Mouse (Mus musculus) CD4-positive, CD25-positive, alpha-beta regulatory T cell, adult 2 months (primary cell): ENCODE data around the gene Ttll4.

Experiments used
- DNase-seq: peaks from one replicate; pipeline ENCODE4 v3.0.0-alpha.2; 2012; ENCODE audit warnings: low read depth, low spot score

Ttll4 gene

DNA sequence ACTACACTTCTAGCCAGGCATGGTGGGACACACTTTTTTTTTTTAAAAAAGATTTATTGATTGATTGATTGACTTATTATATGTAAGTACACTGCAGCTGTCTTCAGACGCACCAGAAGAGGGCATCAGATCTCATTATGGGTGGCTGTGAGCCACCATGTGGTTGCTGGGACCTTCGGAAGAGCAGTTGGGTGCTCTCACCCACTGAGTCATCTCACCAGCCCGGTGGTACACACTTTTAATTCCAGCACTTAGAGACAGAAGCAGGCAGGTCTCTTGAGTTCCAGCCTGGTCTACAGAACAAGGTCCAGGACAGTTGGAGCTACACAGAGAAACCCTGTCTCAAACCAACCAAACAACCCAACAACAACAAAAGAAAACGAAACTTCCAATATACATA is 50.5 kb downstream of the Ttll4 start:
- no peak for DNase-seq

DNA sequence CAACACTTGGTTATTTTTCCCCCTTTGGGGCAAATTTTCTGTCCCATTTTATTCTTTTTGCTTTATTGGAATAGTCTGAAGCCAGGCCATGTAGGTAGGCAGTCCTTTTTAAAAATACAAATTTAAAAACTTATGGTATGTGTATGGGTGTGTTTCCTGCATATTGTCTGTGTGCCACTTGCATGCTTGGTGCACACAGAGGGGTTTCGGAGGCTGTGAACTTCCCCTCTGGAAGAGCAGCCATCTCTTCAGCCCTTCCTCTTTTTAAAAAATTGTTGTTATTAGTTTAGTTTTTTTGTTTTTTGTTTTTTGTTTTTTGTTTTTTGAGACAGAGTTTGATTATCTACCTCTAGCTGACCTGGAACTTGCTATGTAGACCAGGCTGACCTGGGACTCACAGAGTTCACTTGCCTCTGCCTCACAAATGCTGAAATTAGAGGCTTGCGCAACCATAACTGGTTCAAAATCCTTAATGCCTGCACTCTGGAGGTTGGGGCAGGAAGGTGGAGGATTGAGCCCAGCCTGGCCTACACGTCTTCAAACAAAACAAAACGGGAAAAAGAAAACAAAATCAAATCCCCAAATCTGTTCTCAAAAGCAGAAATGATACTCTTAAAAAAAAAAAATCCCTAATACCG is 51.0 kb downstream of the Ttll4 start:
- no peak for DNase-seq

DNA sequence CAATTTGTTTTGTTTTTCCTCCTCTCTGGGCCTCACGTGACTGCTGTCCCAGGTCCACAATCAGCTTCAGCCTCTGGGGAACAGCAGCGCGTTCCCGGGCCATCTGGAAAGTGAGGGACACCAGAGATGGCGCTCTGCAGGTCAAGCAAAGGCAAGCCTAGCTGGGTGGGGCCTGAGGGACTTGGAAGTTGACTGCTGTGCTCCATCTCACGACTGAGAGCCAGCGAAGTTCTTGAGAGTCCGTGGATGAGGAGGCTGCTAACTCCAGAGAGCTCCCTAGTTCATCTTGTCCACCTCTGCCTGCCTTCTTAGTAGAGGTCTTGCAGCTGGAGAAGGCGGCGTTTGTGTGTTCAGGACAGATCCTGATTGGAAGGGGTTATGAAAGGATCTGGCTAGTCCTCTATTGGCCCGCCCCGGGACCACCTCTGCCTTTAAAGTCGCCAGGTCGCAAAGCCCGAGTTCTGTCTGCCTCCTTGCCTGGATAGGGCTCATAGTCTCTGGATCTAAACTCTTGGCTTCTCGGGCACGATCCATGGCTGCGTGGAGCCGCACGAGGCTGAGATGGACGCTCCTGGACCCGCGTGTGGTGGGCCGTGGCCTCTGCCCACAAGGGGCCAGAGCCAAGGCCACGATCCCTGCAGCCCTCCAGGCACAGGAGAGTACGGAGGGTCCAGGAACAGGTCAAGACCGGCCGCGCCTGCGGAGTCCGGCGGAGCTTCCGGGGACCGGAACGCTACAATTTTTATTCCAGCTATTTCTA is 51.7 kb downstream of the Ttll4 start, which contains the start of gene Cyp27a1:
Gene Cyp27a1 (plus strand): TSS at position 476 of the 760 bp plus-strand sequence.
- DNase-seq = no peak

GRCm38 (mm10) chr1:74713859-74714730 is 52.5 kb downstream of the Ttll4 start:
- no peak for DNase-seq

DNA sequence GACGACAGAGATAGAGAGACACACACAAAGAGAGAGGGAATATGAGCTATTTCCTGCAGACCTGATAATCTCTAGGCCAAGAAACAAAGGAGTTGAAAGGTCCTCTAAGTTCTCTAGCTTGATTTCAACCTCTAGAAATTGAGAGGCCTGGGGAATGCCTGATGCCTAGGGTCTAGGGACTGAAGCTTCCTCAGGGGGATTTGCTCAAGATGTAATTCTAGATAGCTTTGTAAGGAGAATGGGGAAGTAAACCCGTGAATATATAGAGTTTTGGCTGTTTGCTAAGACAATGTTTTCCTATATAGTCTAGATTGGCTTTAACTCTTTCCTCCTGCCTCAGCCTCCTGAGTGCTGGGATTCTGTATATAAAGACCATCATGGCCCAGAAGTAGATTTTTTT is 53.4 kb downstream of the Ttll4 start:
- DNase-seq = no peak

DNA sequence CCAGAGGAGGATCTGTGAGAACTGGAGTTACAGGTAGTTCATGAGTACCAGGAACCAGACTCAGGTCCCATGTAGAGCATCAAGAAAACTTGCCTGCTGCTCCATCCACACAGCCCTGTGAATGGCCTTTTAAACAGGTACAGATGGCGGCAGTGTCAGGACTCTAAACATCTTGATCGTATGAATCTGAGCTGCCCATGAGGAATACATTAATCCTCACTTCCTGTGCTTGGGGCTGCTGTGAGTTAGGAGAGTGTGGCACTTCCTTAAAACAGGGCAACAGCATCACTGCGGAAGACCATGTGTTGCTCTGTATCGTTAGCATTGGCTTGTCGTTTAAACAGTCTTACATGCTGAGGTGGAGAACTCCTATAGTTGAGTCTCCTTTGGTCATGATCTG is 53.9 kb downstream of the Ttll4 start:
- DNase-seq = no peak

- DNase-seq = no peak
Observed at GRCm38 (mm10) chr1:74715886-74716285, 54.3 kb downstream of the Ttll4 start.

DNA sequence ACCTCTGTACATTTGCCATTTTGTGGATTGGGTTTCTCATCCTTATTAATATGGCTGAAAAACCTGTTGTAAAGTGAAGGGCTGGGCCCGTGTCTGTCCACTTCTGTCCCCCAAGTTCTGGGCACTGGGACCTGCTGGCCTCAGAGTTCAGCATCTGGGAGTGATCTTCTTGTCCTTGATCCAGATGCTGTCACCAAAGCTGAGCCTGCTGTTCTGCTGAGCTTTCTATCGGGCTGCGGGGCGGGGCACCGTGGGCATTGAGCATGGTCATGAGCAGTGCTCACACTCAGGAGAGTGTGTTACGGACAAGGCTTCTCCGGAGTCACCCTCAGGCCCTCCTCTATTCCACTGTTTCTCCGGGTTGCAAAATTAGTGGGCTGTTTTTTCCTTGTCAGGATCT is 56.6 kb downstream of the Ttll4 start:
- DNase-seq = no peak

- DNase-seq = no peak
Observed at GRCm38 (mm10) chr1:74719281-74719680, 57.7 kb downstream of the Ttll4 start.

DNA sequence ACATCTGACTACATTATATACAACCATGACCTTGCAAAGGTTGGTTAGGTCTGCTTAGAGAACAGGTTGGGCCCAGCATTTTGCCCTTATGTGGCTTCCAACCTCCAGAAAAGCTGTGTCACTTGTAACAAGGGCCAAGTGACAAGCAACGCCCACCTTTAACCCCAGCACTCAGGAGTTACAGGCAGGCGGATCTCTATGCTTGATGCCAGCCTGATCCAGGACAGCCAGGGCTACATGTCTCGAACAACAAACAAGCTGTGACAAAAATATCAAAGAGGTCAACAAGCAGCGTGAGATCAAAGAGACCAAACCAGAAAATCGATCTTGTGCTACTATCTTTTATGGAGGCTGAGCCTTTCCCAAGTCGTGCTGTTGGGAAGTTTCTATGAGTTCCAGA is 60.1 kb downstream of the Ttll4 start:
- DNase-seq = no peak

DNA sequence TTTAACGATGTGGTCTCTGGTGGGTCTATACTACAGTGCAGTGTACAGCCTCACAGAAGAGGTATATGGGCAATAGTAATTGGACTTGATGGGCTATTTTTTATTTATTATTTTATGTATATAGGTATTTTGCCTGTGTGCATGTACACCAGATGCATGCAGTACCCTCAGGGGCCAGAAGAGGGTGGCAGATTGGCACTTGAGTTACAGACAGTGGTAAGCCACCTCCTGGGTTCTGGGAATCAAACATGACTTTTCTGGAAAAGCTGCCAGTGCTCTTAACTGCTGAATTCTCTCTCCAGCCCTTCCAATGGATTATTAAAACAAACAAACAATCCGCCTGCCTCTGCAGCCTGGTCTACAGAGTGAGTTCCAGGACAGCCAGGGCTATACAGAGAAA is 62.2 kb downstream of the Ttll4 start:
- peak; percentile 15 for DNase-seq

GRCm38 (mm10) chr1:74726114-74726513 is 64.6 kb downstream of the Ttll4 start:
- no peak for DNase-seq

GRCm38 (mm10) chr1:74726674-74727073 is 65.1 kb downstream of the Ttll4 start:
- DNase-seq = no peak

DNA sequence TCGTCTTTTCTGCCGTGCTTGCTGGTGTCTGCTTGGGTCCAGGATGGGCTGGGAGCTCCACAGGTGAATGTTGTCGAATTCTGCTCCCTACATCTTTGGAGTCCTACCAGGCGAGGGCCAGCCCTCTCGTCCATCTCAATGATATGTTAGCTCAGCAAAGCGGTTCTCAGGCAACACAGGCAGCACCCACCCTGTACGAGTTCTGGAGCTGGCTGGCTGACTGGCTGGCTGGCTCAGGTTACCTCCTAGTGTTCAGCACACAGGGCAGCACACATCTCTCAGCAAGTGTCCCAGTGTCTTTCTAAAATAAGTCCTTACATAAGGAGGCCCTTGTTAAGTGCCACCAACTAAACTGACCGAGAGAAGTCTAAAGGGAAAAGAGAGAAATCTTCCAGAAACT is 66.9 kb downstream of the Ttll4 start:
- DNase-seq = no peak

GRCm38 (mm10) chr1:74736977-74737376 is 75.4 kb downstream of the Ttll4 start:
- no peak for DNase-seq

- no peak for DNase-seq
Observed at GRCm38 (mm10) chr1:74737500-74737899, 76.0 kb downstream of the Ttll4 start.

DNA sequence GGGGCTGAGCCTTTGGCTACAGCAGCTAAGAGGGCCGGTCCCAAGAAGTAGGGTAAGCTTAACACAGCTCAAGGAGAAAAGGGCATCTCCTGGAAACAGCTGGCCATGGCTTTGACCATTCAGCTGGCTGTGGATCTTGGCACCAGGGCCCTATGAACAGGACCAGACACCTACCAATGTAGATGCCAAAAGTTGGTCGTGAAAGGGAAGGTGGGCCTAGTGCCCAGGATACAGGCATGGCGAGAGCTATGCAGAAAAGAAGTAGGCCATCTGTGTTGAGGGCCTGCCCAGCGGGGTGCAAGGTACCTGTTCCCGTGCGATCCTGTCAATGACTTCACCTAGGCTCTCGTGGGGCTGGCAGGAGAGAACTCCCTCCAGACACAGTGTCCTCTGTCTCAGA is 79.3 kb downstream of the Ttll4 start:
- no peak for DNase-seq

DNA sequence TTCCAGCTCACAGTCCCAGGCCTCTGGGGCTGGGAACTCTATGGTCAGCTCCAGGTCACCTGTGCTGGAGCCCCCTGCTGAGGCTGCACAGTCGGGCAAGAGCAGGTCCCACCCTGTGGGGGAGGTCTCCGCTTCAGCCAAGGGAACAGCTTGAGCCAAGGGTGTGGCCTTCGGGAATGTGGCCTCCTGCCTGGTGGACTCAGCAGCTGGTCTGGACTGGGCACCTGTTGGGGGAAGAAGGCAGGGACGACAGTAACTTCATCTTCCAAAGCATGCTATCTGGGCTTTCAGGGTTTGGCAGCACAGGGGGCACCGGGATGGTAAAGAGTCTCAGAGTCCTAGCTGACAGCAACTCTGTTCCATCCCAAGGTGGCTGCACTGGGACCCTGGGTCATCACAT is 85.8 kb downstream of the Ttll4 start:
- no peak for DNase-seq

DNA sequence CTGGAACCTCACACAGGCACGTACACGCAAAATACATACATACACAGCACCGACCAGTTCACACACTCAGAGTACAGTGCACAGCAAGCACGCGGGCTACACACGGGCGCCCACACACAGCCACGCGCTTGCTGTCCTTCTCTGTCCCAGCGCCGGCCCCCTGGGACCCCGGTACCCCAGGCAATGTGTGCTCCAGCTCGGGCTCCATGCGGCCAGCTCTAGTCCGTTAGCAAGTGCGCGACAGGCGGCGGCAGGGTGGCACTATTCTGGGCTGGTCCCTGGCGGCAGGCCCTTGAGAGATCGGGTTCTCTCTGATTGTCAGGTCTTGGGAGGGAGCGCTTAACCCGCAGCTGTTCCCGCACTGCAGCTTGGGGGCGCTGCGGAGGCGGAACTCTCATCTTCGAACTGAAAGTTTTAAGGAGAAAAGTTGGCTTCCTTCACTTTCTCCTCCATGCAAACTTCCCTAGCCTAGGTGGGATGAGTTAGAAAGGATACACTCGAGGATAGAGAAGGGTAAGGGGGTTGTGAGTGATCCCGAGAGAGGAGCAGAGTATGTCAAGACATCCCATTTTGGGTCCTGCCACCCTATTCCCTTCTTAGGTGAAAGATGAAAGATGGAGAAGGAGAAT is 87.2 kb downstream of the Ttll4 start, which contains the start of gene Prkag3:
Gene Prkag3 (minus strand): TSS at position 579 of the 629 bp plus-strand sequence.
- DNase-seq = peak; percentile 52

DNA sequence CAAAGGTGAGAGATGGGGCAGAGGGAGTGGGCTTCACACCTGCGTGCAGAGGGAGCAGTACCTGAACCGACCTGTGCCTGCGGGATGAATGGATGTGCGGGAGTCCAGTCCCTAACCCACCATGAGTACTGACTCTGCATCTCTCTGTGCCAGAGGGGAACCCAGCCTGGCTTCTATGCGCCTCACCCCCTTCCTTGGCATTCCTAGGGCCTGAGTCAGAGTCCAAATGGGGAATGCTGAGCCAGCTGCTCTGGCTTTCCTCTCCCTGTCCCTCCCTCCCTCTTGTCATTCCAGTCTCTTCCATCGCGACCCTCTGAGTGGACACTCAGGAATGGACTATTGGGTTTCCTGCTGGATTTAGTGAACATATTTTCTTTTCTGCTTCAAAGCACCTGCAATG is 87.8 kb downstream of the Ttll4 start:
- no peak for DNase-seq

DNA sequence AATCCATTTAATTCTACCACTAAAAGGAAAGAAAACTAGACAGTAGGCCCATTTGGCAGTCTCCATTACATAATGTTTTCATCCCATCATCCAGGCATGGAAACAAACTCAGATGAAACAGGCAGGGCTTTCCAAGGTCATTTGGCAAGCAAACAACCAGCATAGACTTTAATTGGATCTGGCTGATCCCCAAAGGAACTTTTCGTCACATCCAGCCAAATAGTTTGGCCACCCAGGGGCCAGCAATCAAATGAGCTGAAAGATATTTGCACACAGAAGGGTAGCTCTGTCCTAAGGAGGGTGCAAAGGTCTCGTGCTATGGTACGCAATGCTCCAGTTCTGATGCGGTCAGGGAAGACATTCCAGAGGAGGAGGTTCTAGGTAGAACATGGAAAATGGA is 89.1 kb downstream of the Ttll4 start:
- DNase-seq = no peak

- DNase-seq = no peak
Observed at GRCm38 (mm10) chr1:74752150-74752549, 90.6 kb downstream of the Ttll4 start.
